Mouse (Mus musculus) adrenal gland, postnatal 0 days (tissue): ENCODE measurements around the gene Kcnip2. TPM values are rescaled to one million over a fixed set of nuclear protein-coding genes. Genes with fewer than 3 reads are reported as not detected.

Experiments used
- polyA plus RNA-seq: library from polyadenylated mRNA; unstranded; fragments of >200 nt; fragmentation: Nextera tagmentation; extraction: Ambion mirVana; gene quantifications from 2 replicates; pipeline ENCODE4 v1.2.1, GENCODE M21; 2015

The Kcnip2 gene
- polyA plus RNA-seq: 0.55 and 1.4 TPM in 2 replicates

GRCm38 (mm10) chr19:45815831-45816405 is at the start of gene Kcnip2:
Gene Kcnip2 (minus strand): TSS chr19:45816061.

DNA sequence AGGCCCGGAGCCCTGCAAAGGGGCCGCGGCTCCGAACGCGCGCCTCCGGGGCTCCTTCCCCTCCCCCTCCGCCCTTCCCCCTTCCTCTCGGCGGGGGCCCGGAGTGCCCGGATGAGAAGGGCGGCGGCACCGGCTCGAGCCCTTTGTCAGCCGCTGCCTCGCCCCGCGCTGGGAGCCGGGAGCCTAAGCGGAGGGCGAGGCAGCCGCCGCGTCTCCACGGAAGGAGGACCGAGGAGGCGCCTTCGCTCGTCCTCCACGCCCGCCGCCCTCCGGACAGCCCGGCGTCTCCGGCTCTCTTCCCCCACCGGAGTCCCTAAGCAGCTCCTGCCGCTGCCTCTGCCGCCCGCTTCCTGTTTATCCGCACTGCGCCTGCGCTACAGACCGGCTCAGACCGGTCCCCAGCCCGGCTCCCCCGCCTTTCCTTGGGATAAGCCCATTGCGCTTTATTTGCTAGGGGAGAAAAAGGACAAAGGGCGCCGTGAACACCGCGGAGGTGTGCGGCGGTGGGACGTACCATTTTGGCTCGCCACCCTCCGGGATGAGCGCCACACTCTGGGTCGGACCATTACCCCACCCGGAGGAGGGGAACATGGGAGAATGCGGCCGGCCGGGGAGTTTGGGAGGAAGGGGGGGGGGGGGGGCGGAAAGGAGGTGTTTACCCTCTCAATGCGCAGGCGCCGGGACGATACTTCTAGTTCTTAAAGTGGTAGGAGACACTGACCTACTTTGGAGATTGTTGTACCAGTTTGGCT is 32.5 kb downstream of the Kcnip2 start, which contains the start of gene Mgea5:
Gene Mgea5 (minus strand): TSS at position 657 of the 752 bp plus-strand sequence.

GRCm38 (mm10) chr19:45749243-45750043 is 66.4 kb downstream of the Kcnip2 start, which contains the start of gene Npm3:
Gene Npm3 (minus strand): TSS chr19:45749591.

DNA sequence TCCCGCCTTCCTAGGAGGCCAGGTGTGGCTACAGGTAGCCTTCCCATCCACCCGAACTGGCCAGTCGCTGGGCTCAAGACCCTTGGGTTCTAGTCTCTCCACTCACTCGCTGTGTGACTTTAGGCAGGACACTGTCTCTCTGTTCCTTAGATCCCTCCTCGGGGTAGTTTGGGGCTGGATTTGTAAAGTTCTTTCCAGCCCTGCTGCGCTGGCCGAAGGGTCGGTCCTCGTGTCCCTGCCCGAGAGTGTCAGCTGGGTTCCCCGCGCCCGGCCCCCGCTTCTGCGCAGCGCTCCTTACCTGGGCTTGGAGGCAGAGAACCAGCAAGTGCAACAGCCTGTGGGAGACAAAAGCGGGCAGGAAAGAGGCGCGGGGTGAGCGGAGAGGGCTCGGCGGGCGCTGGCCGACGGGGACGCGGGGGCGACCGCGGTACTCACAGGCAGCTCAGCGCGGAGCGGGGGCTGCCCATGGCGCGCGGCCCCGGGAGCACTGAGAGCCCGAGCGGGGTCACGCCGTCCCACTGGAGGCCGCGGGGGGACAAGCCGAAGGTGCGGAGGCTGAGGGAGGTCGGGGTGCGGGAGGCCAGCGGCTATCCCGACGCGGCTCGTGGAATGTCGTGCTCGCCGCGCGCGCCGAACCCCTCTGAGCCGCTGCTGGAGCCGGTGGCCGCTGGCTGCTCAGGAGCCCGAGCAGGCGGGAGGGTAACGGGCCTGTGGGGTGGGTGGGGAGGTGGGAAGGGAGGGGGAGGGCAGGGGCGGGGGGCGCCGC is 73.5 kb downstream of the Kcnip2 start, which contains the start of gene Fgf8:
Gene Fgf8 (minus strand): TSS at position 698 of the 766 bp plus-strand sequence.

Other genes starting within 250 kb of the Kcnip2 start
- gene Fbxw4, start 155.7 kb downstream of the Kcnip2 start, polyA plus RNA-seq: 4.5 and 5.0 TPM in 2 replicates
- 0.28 and 3.5 TPM in 2 replicates for gene Fgf8, start 73.1 kb downstream of the Kcnip2 start, polyA plus RNA-seq
- 15.0 and 18.1 TPM in 2 replicates for gene Npm3, start 66.5 kb downstream of the Kcnip2 start, polyA plus RNA-seq
- 29.3 and 36.2 TPM in 2 replicates for gene Mgea5, start 32.2 kb downstream of the Kcnip2 start, polyA plus RNA-seq
- 9.0 and 12.9 TPM in 2 replicates for gene Armh3, start 182.4 kb upstream of the Kcnip2 start, polyA plus RNA-seq
- 7.6 and 12.8 TPM in 2 replicates for gene Hps6, start 187.4 kb upstream of the Kcnip2 start, polyA plus RNA-seq
- gene Pprc1, start 228.8 kb upstream of the Kcnip2 start, polyA plus RNA-seq: 8.4 and 9.7 TPM in 2 replicates
- gene Ldb1, start 229.2 kb upstream of the Kcnip2 start, polyA plus RNA-seq: 68.6 and 73.4 TPM in 2 replicates